Mouse (Mus musculus): Measurements from ENCODE around the gene Mrps24.

Mrps24 gene

DNA sequence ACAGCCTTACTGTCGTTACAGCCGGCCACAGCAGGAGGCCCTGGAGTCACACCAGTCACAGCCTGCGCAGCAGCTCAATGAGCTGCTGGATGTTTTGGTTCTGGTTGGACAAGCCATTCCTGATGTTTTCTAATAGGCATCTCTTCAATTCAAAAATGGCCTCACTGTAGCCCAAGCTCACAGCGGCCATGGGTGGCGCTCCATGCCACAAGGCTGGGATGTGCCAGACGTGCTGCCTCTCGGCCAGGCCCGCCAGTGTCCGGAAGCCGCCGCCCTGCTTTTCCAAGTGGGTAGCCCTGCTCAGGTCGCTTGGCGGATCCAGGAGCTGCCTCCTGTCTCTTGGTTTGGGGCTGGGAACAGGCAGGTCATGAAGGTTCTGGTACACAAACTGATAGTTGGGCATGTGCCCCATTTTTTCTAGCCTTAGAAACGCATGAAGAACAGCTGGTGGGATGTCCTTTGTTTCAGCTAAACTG is at the start of gene Mrps24:
Gene Mrps24, minus strand, starts transcription at position 51 of the 476 bp plus-strand sequence.
- DNase-seq (ENCODE audit: low read depth): no peak

DNA sequence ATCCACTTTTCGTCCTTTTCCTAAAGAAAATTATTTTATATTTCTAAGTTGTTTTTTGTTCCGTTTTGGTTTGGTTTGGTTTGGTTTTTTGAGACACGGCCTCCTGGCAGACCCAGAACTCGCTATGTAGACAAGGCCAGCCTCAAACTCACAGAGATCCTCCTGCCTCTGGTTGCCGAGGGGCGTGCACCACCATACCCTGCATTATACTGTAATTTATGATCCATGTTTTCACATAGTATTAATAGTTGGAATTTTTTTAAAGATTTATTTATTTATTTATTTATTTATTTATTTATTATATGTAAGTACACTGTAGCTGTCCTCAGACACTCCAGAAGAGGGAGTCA is 47.1 kb upstream of the Mrps24 start:
- no peak for DNase-seq (ENCODE audit: low read depth)

DNA sequence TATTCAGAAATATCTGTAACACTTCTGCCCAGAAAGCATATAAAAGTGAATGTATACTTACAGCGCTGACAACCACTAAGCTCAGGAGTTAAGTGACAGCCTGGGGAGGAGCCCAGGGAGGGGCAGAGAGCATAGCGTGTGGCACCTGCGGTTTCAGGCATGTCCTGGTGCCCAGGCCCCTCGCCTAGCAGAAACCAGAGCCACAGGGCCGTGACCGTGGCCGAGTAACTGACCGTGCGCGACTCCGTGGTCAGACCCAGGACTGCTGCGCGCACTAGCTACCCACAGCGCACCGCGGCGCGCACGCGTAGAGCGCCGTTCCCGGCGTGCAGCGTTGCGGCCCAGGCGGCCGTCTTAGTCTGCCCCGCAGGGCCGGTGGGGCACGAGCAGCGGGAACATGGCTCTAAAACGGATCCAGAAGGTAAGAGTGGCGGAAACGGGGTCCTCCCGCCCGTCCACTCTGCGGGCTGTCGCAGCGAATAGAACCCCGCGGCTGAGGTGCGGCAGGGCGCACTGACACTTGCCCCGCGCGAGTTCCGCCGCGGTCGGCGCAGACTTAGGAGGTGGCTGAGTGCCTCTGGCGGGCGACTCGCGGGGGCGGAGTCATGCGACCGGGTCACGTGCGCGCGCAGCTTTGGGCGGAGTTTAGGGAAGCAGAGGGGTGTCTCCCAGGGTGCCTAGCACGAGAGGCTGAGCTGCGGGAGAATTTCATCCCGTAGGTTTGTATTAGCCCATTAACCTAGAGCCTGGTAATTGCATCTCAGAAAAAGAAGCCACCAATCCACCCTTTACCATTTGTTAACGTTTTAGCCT is 46.5 kb upstream of the Mrps24 start, which contains the start of gene Urgcp:
Gene Urgcp, minus strand, starts transcription at position 557 of the 813 bp plus-strand sequence.
- peak; percentile 98 for DNase-seq (ENCODE audit: low read depth)

DNA sequence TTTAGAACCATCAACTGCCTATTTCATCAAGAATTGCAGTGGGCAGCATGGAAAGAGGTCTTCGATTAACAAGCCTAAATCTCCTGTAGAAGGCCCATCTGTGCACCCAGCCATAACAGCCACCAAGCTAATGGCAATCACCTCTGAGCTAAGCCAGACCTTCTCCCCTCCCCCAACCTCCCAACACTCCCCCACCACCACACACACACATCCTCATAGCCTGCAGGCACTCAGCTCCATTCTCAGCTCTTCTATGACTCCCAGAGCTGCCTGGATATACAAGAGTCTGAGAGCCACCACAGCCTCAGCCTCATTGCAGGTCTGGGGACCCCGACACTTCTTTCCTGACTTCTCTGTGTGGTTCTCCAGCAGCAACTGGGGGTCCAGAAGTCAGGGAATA is 38.3 kb upstream of the Mrps24 start:
- DNase-seq (ENCODE audit: low read depth): no peak

DNA sequence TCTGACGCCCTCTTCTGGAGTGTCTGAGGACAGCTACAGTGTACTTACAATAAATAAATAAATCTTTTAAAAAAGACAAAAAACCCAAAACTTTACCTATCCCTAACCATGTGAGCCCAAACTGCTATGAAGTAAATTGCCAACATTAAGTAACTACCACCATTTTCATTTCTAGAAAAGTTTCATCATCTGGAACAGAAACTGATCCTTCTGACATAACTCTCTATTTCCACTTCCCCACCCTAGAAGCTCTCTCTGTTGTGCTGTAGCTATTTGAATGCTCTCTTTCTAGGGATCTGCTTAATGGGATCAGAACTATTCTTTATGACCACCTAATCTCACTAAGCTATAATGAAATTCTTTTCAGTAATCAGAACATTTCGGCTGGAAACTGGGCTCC is 29.5 kb upstream of the Mrps24 start:
- no peak for DNase-seq (ENCODE audit: low read depth)

DNA sequence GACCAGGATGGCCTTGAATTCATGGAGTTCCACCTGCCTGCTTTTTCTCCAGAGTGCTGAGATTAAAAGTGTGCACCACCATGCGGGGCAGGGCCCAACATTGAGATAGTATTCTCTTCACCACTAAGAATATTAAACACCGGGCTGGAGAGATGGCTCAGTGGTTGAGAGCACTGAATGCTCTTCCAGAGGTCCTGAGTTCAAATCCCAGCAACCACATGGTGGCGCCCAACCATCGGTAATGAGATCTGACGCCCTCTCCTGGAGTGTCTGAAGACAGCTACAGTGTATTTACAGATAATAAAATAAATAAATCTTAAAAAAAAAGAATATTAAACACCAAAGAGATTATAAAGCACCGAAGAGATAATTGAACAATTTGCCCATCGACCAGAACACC is 26.6 kb upstream of the Mrps24 start:
- DNase-seq (ENCODE audit: low read depth): peak; percentile 77

DNA sequence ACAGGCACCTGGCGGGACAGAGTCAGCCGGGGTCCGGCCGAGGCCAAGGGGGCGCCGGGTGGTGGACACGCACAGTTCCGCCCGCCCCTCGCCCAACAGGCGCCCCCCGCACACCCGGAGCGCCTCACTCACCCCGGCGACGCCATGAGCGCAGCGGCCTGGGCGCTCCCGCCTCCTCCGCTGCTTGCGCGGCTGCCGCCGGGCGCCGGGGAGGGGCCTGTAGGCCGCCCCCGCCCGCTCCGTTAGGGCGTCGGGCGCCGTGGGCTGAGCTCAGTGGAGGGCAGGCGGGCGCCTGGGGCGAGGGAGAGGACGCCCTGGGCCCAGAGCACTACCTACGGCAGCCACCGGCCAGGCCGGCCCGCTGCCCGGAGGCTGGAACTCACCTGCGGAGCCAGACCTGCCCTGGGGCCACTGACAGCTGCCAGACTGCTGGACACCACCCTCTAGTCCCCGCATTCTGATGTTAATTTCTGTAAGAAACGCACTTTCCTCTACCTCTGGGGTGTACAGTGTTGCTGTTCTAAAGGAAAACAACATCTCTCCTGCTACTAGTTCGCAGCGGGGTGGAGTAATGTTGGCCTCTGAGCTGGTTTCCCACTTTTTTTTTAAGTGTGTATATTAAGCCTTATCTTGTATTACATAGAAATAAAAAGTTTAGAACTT is 25.6 kb upstream of the Mrps24 start:
- peak; percentile 86 for DNase-seq (ENCODE audit: low read depth)

DNA sequence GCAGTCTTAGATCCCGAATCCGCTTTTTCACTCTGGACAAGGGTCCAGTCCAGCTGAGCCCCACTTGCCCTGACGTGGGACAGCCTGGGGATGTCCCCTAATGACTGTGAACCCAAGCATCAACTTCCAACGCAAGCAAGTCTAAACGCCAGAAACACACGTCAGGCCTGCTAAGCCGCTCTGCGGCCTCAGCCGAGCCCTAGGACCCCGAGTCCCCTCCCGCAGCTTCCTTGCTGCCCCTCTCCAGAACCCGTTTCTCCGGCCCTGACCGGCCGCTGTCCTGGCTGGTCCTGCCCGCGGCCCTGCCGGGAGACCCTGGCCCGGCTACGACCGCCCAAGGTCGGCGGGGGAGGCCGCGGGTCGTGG is 25.1 kb upstream of the Mrps24 start:
- DNase-seq (ENCODE audit: low read depth): peak; percentile 58

DNA sequence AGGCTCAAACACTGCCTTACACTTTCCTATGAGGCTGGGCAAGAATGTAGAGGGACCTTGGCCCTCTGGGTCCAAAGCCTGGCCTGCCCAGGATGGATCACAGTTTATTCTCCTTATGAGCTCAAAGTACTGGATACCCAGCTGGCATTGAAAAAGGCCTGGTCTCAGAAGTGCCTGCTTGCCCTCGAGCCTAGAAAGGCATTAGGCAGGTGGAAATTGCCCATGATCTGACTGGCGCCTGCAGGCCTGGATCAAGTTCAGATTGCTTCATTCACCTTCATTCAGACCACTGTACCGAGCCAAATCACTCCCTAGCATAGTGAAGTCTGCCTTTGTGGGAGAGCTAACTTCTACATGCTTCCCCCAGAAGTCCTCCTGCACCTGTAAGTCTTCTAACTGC is 24.4 kb upstream of the Mrps24 start:
- no peak for DNase-seq (ENCODE audit: low read depth)

DNA sequence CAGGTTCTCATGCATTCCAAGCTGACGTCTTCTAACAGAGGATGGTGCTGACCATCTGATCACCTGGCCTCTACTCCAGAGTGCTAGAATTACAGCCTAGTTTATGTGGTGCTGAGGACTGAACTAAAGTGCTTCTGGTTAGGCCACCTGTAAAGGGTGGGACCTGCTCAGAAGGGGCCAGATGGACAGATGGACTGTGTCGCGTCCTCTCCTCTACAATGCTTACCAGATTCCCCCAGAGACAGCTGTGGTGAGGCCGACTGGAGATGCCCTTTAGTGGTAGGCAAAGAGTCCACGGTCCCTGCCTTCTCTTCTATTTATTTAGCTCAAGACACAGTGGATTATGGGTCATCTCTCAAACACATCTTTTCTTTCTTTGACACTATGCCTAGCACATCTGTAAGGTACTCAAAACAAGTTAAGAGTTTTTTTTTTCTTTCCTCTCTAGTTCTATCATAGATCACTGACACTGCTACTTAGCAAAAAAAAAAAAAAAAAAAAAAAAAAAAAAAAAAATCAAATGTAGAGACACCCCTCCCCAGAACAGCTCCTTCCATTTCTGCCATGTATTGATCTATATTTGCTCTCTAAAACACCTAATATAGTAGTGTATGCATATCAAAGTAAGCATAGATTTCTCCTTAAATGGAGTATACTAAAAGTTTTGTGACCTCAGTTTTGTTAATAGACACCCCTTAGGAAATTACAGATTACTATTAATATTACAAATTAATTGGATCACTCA is 23.6 kb upstream of the Mrps24 start:
- DNase-seq (ENCODE audit: low read depth): no peak

DNA sequence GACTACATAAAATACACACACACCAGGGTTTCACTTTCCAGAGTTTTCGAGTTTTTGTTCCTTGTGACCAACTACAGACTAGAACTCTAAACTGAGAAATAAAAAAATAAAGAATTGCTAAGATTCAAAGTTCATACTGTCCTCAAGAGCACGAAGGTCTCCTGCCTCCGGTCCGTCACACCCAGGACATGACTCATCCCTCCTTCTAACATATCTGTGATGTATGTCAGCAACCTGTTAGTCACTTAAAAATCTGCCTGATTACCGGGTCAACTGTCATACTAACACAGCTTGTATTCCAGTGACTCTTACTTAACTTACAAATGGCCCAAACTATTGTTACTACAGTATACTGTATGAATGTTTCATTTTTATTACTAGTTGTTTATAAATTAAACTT is 21.7 kb upstream of the Mrps24 start:
- DNase-seq (ENCODE audit: low read depth): peak; percentile 29

DNA sequence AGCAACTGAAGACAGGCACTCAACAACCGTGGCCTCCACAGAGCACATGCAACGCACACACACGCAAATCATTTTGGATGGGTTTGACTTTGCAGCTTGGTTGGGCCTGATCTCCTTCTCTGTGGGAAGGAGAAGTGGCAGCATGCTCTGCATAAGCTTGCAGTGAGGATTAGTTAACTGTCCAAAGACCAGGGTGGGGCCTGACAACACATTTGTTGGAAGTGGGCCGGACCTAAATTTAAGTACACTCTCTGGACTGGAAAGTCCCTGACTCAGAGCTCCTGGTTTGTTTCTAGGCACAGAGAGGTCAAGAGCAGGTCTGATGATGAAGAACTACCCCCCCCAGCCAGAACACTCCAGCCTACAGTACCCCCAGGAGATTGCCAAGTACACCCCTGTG is 18.8 kb upstream of the Mrps24 start:
- no peak for DNase-seq (ENCODE audit: low read depth)

DNA sequence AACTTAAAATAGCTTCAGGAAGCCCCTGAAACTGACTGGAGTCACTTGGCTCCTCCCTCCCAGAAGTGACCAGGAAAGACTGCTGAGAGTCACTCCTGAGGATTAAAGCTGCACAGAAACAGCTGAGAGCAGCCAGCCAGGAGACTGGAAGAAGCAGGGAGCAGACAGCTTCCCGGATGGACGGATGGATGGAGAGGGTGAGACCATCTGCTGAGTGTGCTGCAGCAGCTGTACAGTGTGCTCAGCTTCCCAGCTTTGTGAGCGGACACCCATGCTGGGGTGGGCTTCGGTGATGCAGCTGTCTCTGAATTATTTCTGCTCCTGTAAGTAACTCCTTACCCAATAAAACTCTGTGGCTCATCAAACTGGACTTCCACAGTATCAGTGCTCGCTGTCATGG is 16.9 kb upstream of the Mrps24 start:
- no peak for DNase-seq (ENCODE audit: low read depth)

DNA sequence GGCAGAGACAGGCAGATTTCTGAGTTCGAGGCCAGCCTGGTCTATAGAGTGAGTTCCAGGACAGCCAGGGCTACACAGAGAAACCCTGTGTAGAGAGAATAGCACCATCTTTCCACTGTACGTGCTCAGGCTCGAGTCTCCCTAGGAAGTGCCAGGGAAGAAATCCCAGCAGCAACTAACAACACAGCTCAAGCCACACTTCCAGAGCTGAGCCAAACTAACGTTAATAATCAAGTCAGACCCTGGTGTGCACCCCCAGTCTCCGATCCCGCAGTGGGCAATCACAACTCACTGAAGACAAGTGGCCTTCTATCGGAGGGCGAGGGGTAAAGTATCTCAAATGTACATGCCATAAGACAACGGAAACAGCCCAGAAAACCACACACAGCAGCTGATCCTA is 14.1 kb upstream of the Mrps24 start:
- DNase-seq (ENCODE audit: low read depth): no peak

DNA sequence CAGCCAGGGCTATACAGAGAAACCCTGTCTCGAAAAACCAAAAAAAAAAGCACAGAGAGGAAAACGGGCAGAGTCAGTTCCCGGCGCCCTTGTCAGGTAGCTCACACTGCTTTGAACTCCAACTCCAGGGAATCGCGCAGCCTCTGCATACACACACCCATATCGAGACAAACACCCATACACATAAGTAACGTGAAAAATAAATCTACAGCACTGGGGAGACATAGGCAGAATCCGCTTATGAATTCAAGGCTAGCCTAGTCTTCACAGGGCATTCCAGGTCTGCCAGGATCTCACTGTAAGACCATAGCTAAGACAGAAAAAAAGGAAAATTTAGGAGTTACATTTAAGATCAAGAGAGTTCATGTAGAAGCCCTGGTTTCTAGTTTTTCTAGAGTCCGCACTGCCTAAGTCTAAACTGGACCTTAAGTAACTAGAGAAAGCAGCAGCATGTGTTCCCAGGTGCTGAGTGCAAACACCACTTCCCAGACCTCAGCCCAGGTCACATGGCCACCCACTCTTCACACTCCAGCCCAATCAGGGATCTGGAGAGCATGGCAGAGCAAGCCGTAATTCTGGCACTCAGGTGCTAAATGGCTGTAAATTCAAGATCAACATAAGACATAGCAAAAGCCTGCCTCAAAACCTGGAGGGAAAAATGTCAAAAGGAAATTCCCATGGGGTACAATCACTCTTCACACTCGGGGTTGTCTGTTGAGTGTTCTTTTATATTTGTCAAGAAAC is 3.3 kb upstream of the Mrps24 start:
- DNase-seq (ENCODE audit: low read depth): no peak

DNA sequence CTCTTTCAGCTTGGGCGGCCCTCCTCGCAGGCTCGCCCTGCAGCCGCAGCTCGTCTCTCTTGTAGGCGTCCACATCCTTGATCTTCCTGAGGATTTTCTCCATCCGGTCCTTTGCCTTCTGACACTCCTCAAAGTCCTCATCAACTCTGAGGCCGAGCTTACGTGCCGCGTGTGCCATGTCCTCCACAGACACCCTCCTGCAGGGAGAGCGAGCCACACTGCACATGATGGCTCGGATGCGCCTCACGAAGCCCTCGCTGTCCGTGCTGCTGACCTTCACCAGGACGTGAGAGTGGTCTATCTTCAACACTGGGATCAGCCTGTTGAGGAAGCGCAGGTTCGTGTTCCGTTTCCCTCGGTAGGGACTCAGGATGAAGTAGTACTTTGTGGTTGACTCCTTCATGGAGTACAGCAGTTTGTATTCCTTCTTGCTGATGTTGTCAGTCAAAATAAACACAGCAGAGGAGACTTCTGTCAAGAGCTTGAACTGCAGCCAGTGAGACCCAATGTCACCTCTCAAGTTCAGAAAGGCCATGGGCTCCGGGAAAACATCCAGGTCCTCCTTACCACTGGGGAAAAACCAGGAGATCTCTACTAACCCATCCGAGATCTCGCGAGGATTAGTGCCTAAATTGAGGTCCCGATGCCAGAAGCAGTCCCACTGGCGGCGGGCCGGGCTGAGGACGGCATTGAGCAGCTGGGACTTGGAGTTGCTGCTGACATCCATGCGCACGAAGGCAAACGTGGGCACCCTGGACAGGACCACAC is 1.6 kb upstream of the Mrps24 start:
- DNase-seq (ENCODE audit: low read depth): no peak

DNA sequence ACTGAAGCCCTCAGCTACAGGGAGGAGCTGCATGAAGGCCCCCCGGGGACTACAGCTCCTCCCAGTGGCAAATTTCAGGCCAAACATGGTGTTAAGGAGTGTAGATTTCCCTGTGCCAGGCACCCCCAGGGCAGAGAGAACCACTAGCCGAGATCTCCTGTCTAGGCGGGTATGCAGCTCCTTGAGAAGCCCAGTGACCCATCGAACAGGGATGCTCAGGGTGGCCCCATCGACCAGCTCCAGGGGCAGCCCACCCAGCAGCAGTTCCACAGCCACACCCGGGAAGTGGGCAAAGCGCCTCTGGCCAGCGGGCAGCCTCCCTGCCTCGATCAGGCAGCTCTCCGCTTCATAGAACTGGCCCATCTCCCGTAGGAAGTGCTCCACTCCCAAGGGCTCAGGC is 766 bp upstream of the Mrps24 start:
- no peak for DNase-seq (ENCODE audit: low read depth)

DNA sequence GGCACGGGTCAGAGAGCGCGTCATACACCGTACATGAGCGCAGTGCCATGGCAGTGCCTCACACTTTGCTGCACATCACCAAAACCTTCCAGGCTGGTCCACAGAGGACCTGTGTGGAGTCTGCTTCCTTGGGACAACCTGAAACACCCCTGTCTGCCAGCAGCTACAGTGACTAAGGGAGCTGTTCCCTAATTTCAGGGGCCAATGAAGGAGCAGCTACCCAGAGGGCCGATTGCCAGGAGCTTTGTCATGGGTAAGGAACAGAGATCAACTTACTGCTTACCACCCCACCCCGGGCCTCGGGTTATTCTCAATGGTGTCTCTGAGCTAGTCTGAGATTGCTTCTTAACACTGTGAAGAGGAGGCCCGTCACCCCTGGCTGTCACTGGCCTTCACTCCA is 301 bp downstream of the Mrps24 start:
- DNase-seq (ENCODE audit: low read depth): no peak

DNA sequence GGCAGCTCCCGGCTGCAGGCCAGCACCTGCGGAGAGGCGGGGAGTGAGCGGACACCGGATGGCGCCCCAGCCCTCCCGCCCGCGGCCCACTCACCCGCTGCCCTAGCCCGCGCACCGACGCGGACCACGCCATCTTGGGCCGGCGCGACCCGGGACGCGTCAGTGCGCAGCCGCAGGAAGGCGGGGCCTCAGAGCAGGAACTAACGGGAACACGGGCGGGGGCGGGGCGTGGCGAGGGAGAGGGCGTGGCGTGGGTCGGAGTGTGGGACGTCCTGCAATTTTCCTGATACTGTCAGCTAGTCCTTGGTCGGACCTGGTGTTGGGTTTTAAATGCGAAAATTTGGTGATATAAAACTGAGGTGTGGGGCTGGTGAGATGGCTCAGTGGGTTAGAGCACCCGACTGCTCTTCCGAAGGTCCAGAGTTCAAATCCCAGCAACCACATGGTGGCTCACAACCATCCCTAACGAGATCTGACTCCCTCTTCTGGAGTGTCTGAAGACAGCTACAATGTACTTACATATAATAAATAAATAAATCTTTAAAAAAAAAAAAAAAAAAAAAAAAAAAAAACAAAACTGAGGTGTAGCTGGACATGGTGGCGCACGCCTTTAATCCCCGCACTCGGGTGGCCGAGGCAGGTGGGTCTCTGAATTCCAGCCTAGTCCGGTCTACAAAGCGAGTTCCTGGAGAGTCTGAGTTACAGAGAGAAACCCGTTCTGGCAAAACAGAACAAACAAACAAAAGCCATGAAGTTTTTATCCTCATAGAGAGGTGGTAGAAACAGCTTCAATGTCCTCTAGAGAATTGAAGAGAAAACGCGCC is 7.7 kb downstream of the Mrps24 start:
- peak; percentile 95 for DNase-seq (ENCODE audit: low read depth)

DNA sequence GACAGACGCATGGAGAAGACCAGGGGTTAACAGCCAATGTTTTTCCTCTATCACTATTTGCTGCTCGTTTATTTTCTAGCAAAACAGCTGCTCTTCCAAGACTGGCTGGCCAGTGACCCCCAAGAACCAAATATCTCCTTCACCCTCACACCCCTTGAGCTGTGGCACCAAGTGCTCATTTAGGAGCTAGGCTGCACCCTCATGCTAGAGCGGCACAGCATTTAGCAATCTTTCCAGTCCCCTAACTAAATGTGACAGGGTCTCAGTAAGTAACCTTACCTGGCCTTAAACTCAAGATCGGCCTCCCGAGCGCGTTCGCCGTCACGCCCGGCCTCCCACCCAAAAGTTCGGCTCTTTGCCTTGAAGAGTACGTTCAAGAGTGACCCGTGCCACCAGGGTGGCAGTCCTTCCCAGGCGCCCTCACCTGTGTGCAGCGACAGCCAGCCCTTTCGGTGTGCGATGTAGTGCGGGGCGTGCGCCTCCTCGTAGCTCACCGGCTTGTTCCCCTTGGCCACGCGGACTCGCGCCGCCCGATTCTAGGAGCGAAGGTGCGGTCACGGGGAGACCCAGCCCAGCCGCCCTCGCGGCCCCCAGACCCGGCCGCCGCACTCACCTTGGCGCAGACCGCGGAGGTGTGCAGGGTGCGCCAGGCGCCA is 8.5 kb downstream of the Mrps24 start:
- no peak for DNase-seq (ENCODE audit: low read depth)
